Mouse (Mus musculus) kidney, adult 2 months (tissue): ENCODE measurements around the gene Alg1. TPM values are rescaled to one million over a fixed set of nuclear protein-coding genes. Genes with fewer than 3 reads are reported as not detected.

ENCODE experiments used
- DNase-seq: peaks from one replicate; pipeline ENCODE4 v3.0.0; 2021
- H3K27ac ChIP-seq: fragments of 200-500 bp; 2 replicates; pipeline ENCODE4 v1.5.1; 2012; ENCODE audit warnings: low read depth, low read length, control low read depth, inconsistent platforms; ENCODE audit not compliant: insufficient read depth
- H3K27me3 ChIP-seq: fragments of 200-500 bp; replicated peaks from 2 replicates; pipeline ENCODE4 v1.6.1; 2012; ENCODE audit warnings: mild to moderate bottlenecking, moderate library complexity, low read length, inconsistent platforms; ENCODE audit not compliant: control insufficient read depth, insufficient read depth
- H3K36me3 ChIP-seq: fragments of 200-500 bp; 2 replicates; pipeline ENCODE4 v1.6.1; 2012; ENCODE audit warnings: mild to moderate bottlenecking, moderate library complexity, low read length, inconsistent platforms; ENCODE audit not compliant: control insufficient read depth, insufficient read depth
- H3K4me1 ChIP-seq: fragments of 200-500 bp; 2 replicates; pipeline ENCODE4 v1.6.1; 2011; ENCODE audit warnings: low read length; ENCODE audit not compliant: control insufficient read depth, insufficient read depth
- H3K4me3 ChIP-seq: fragments of 200-500 bp; 2 replicates; pipeline ENCODE4 v1.5.1; 2011; ENCODE audit warnings: mild to moderate bottlenecking, low read depth, low read length, control low read depth; ENCODE audit not compliant: insufficient read depth
- CTCF ChIP-seq: fragments of 200-500 bp; conservative IDR thresholded peaks from 2 replicates; pipeline ENCODE4 v1.5.1; 2011; ENCODE audit warnings: low read depth, mild to moderate bottlenecking, control low read depth, low read length, moderate library complexity, mixed read lengths; ENCODE audit not compliant: insufficient read depth, insufficient read length
- POLR2A ChIP-seq: fragments of 200-500 bp; IDR thresholded peaks from one replicate; pipeline ENCODE4 v1.6.1; 2011; ENCODE audit warnings: low read depth, low read length, control low read depth
- WGBS: fragments of 180-500 bp; shearing (Covaris S2); methylation state at CpG from one replicate; pipeline ENCODE4 v1.1.7; 2018; 5-methylcytosine and 5-hydroxymethylcytosine counted together
- polyA plus RNA-seq: library from polyadenylated mRNA; depleted of rRNA; stranded (reverse); fragments of >200 nt; gene quantifications from 2 replicates; pipeline ENCODE4 v1.2.3, GENCODE M21; 2012; rRNA removed

Gene Alg1
- 71.1 and 81.7 TPM in 2 replicates for polyA plus RNA-seq

DNA sequence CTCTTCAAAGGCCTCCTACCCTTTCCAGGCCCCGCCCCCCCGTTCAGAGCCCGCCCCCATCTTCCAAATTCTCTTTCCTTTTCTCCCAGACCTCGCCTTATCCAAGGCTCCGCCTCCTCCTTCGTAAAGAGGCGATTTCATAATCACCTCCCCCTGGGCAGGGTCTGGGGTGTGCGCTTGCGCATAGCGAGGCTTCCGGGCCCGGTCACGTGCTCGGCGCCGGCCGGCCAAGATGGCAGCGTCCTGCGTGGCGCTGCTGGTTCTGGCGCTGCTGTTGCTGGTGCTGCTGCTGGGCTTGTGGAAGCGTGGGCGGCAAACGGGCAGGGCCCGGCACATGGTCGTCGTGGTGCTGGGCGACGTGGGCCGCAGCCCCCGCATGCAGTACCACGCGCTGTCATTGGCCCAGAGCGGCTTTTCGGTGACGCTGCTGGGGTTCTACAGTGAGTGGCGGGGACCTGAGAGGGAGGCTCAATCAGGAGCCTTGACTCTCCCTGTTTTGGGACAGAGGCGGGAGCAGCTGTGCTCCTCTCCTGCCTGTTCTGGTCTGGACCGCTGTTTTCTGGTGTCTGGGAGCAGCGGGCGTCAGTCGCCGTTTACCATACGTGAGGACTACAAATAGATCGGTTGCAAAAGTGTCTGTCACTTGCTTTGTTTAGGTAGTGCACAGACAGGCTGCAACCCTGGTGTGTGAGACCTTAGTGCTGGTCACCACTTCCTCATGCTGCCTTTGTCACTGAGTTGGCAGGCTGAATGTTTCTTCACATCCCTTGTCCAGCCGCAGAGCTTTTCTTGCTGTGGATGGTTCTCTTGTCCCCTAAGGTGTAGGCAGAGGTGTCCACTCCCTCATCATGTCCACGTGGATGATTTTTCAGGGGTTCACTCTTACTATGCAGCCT lies at the start of gene Alg1:
Gene Alg1, plus strand, starts transcription at position 204 of the 896 bp plus-strand sequence.
- Histone ChIP-seq H3K4me3 (peak within 1 kb of the TSS; percentile 67), H3K4me1 (no peaks in the 10 kb centered on the region; the same call in 1 of the 2 replicates), H3K36me3 (no peaks in the 10 kb centered on the region), H3K27me3 (no peaks in the 10 kb centered on the region), H3K27ac (peak within 1 kb of the TSS; percentile 5; the same call in 1 of the 2 replicates)
- no peak for TF ChIP-seq CTCF
- TF ChIP-seq POLR2A: peak; percentile 97
- 1% methylated on average over 46 of the region's 47 CpGs for whole genome bisulfite sequencing
- DNase-seq: peak; percentile 97

DNA sequence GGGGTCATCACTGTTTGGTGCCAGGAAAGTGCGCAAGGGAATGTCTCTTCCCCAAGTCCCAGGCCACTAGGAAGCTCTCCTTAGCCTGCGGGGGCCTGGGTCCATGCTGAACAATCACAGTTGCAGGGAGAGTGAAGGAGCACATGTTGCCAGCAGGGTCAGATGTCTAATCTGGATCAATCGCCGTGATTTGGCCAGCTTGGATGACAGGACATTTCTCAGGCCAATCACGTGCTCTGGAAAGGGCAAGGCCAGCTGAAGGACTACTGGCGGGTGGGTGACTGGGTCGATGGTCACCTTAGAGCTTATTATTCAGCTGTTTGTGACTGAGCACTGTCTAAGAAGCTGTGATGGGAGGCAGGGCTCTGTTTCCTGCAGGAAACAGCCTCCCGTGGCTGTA lies 49.3 kb upstream of the Alg1 start:
- no peaks in the 10 kb centered on the region for H3K4me1 ChIP-seq
- no peaks in the 10 kb centered on the region for H3K27me3 ChIP-seq
- no peak for DNase-seq
- H3K27ac ChIP-seq: no peak overlapping the region
- H3K36me3 ChIP-seq: no peaks in the 10 kb centered on the region
- TF ChIP-seq CTCF (no peak), POLR2A (no peak)
- 53% methylated on average over 8 of the region's 8 CpGs for WGBS
- no peak overlapping the region for H3K4me3 ChIP-seq

DNA sequence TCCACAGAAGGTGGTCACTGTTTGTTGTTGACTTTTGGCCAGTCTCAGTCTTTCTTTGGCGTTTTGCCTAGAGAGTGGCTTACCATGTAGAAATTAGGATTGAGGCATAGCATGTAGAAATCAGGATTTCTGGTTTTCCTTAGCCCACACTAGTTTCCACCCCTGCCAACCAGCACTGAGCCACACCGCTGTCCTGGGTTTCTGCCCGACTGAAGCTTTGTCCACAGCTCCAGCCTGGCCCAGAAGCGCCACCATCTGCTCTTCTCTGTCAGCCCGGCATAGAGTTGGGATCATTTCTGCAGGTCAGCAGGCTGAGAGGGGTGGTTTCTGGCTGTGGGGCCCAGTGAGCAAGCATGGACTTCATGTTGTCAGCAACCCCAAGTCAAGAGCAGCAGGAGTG lies 48.5 kb upstream of the Alg1 start:
- TF ChIP-seq POLR2A (no peak), CTCF (no peak)
- Histone ChIP-seq H3K36me3 (no peaks in the 10 kb centered on the region), H3K4me3 (no peak overlapping the region), H3K4me1 (no peaks in the 10 kb centered on the region), H3K27me3 (no peaks in the 10 kb centered on the region), H3K27ac (0 out of 2 replicates have a peak overlapping the region, but pooled peaks have one; percentile 8)
- 81% methylated on average over 5 of the region's 5 CpGs for WGBS
- no peak for DNase-seq

DNA sequence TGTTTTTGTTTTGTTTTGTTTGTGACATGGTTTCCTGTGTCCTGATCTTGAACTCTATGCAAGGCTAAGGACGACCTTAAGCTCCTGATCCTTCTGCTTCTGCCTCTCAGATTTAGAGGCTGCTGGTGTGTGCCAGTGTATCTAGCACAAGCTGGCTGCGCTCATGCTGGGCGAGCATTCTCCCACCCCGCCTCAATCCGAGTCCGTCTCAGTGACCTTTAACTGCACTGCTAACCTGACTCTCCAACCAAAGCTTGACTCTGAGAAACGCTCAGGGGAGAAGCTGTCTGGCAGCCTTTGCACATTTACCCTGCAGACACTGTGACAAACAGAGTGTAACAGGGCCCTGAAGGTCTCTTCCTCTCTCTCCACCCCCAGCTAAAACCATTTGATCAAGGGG lies 47.7 kb upstream of the Alg1 start:
- H3K4me3 ChIP-seq: no peak overlapping the region
- TF ChIP-seq POLR2A: no peak
- no peak for TF ChIP-seq CTCF
- no peaks in the 10 kb centered on the region for H3K4me1 ChIP-seq
- 17% methylated on average over 7 of the region's 7 CpGs for WGBS
- H3K27ac ChIP-seq: peak overlapping the region; percentile 14; the same call in 1 of the 2 replicates
- H3K36me3 ChIP-seq: no peaks in the 10 kb centered on the region
- DNase-seq: peak; percentile 48
- no peaks in the 10 kb centered on the region for H3K27me3 ChIP-seq

DNA sequence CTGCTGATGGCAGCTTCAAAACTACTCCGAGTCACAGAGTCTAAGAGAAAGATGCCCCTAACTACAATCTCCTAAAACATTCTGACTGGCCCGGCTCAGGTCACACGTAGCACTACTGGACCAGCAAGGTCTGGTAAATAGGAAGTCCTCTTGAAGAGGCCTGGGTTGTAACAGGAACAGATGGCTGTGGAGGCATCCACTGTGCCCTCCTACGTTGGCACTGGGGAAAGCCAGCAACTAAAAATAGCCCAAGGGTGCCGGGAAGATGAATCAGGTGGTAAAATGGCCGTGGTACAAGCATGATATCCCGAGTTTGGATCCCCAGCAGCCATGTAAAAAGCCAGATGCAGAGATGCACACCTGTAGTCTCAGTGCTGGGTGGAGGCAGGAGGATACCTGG lies 47.2 kb upstream of the Alg1 start:
- Histone ChIP-seq H3K4me1 (no peaks in the 10 kb centered on the region), H3K4me3 (no peak overlapping the region), H3K36me3 (no peaks in the 10 kb centered on the region), H3K27me3 (no peaks in the 10 kb centered on the region), H3K27ac (no peak overlapping the region)
- no peak for TF ChIP-seq POLR2A
- TF ChIP-seq CTCF: no peak
- WGBS: 66% methylated on average over 7 of the region's 7 CpGs
- DNase-seq: no peak

DNA sequence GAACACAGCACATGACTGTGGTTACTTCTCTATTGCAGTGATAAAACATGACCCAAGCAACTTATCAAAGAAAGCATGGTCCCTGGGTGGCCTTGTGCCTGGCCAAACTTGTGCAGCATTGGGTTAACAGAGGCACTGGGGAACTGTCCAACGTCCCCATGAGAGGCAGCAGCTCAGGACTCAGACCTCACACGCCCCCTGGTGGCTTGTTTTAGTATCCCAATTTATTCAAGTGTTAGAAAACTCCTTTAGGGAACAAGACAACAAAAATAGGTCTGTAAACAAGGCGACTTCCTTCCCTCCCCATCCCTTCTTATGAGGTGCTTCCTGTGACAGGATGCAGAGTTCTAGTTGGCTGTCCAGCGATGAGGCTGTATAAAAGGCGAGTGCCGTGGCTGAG lies 38.3 kb upstream of the Alg1 start:
- Histone ChIP-seq H3K4me1 (no peaks in the 10 kb centered on the region), H3K4me3 (no peak overlapping the region), H3K27ac (no peak overlapping the region), H3K27me3 (no peaks in the 10 kb centered on the region), H3K36me3 (no peaks in the 10 kb centered on the region)
- TF ChIP-seq POLR2A (no peak), CTCF (peak; percentile 65)
- peak; percentile 86 for DNase-seq
- WGBS: 28% methylated on average over 6 of the region's 6 CpGs

DNA sequence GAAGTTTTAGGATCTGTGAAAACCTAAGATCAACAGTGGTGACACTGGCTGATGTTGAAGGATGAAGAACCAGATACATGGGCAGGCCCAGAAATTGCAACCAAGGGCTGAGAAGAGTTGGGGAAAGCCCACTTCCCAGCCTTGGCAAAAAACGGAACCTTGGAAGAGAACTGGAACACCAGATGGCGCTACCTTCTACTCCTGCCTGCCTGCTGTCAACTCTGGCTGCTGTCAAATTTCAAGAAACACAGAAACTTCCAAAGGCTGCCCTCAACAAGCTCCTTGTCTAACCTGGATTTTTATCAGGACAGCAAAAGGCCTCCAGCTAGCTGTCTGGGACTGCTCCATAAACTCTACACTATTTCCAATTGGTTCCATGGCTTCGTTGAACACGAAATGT lies 30.7 kb upstream of the Alg1 start:
- peak; percentile 72 for DNase-seq
- TF ChIP-seq CTCF (peak; percentile 78), POLR2A (no peak)
- Histone ChIP-seq H3K4me1 (no peaks in the 10 kb centered on the region), H3K4me3 (peak overlapping the region; percentile 82; the same call in 1 of the 2 replicates), H3K27ac (no peak overlapping the region), H3K27me3 (no peaks in the 10 kb centered on the region), H3K36me3 (peaks cover 1% of the 10 kb centered on the region; the same call in 1 of the 2 replicates)
- WGBS: 9% methylated on average over 4 of the region's 4 CpGs
